ENCODE assay signal across 9 mouse cellular contexts in the genomic region with DNA sequence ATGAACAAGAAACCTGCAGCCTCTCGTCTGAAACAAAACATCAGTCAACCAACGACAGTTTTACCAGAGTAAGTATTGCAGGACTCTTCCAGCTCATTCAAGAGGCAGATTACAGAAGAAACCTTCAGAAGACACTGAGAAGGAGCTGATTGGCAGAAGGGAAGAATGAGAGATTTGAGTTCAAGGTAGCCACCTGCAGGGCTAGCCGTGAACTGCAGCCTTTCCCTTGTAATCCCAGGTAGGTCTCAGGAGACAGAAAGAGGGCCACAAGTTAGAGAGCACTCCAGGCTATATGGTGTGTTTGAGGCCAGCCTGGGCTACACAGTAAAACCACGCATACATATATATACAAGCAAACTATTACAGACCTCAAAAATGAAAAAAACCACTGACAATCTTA. TPM values are rescaled to one million over a fixed set of nuclear protein-coding genes. Genes with fewer than 3 reads are reported as not detected.
DNase-seq lines count a peak whose midpoint lies in the region; ATAC-seq lines count a peak whose summit lies in the region.
"Had no signal": no experiment of that assay in that cellular context is flagged by ENCODE, and none has a peak within 500 bp of the region (broad histone marks: within the 10 kb centered on the region; RNA-seq: fewer than 3 reads in every experiment).

No protein-coding gene starts in this region.

- no peak overlapping the region for H3K27ac ChIP-seq in neural tube, embryonic 11.5 days (ENCODE audit: low read depth, low read length)
- H3K27ac ChIP-seq: heart, embryonic 15.5 days had no signal

- no peaks in the 10 kb centered on the region for H3K27me3 ChIP-seq in neural tube, embryonic 11.5 days (ENCODE audit: control insufficient read depth, insufficient read depth, low read length)
- H3K27me3 ChIP-seq: heart, embryonic 15.5 days had no signal

- H3K4me2 ChIP-seq in neural tube, embryonic 11.5 days (ENCODE audit: low read depth) = no peak overlapping the region
- H3K4me2 ChIP-seq: heart, embryonic 15.5 days had no signal

- H3K4me1 ChIP-seq in neural tube, embryonic 11.5 days (ENCODE audit: control insufficient read depth, insufficient read depth, low read length) = no peaks in the 10 kb centered on the region

- no peak for ATAC-seq in neural tube, embryonic 11.5 days (ENCODE audit: insufficient read depth, low FRiP score, low TSS enrichment)
- ATAC-seq in megakaryocyte, adult 5-6 weeks (ENCODE audit: poor library complexity, severe bottlenecking) = no peak

- no peak overlapping the region for H3K4me3 ChIP-seq in neural tube, embryonic 11.5 days (ENCODE audit: low read depth, low read length)
- H3K4me3 ChIP-seq: heart, embryonic 15.5 days had no signal

- H3K9ac ChIP-seq in neural tube, embryonic 11.5 days (ENCODE audit: low read length) = no peak overlapping the region
- H3K9ac ChIP-seq: heart, embryonic 15.5 days had no signal

- H3K9me3 ChIP-seq in neural tube, embryonic 11.5 days (ENCODE audit: control insufficient read depth, low read length) = no peaks in the 10 kb centered on the region
- H3K9me3 ChIP-seq: heart, embryonic 15.5 days had no signal

- peak; percentile 67 to 78 for DNase-seq in cerebellum, postnatal 14 days
- no peak for DNase-seq in cerebellum, adult 9-11 months
- DNase-seq in ovary, postnatal 36 days (ENCODE audit: low spot score) = peak; percentile 38
- DNase-seq in ovary, postnatal 10 days (ENCODE audit: low spot score) = no peak
- DNase-seq in forelimb bud, embryonic 11.5 days (ENCODE audit: low read depth, low spot score) = peak; percentile 42
- DNase-seq in left cerebral cortex, adult 11 months (ENCODE audit: low spot score) = peak; percentile 19
- DNase-seq in neural tube, embryonic 11.5 days (ENCODE audit: low spot score) = peak; percentile 45

- WGBS in neural tube, embryonic 11.5 days = 78% methylated on average over 4 of the region's 4 CpGs

- H3K36me3 ChIP-seq in neural tube, embryonic 11.5 days (ENCODE audit: control insufficient read depth, insufficient read depth, low read length) = no peaks in the 10 kb centered on the region
- H3K36me3 ChIP-seq: heart, embryonic 15.5 days had no signal

RNA-seq across cellular contexts. Expression of gene Rhobtb1, which starts 49.2 kb away (rescaled TPM):
- 15.2 and 16.1 TPM in 2 replicates for polyA plus RNA-seq in neural tube, embryonic 11.5 days (2014; fragmentation: Nextera tagmentation; extraction: Ambion mirVana)
- total RNA-seq in megakaryocyte, adult 5-6 weeks (2015) = 0.98 and 1.0 TPM in 2 replicates
- total RNA-seq in megakaryocyte, adult 5-6 weeks (2017) = 1.1 and 2.1 TPM in 2 replicates

Comparison
In these comparisons a context has a peak if more than half of its experiments do, and no peak if none do; other contexts are left out.
1. DNase-seq: peak in cerebellum, postnatal 14 days (2 of 2), ovary, postnatal 36 days (single experiment), forelimb bud, embryonic 11.5 days (single experiment), left cerebral cortex, adult 11 months (single experiment) and neural tube, embryonic 11.5 days (single experiment); none in cerebellum, adult 9-11 months (single experiment) and ovary, postnatal 10 days (single experiment).